Mouse (Mus musculus) spleen, postnatal 10 days (tissue): Measurements from ENCODE around the gene Yars.
A peak's percentile ranks its signal among the peaks of the same experiment; 100 is the strongest.

Experiments used
- DNase-seq, 2 experiments: peaks; one replicate each; pipeline ENCODE4 v3.0.0; 2021 to 2022; ENCODE audit warnings: low spot score in 2 of 2

Gene Yars

GRCm38 (mm10) chr4:129251482-129252125 is 62.0 kb downstream of the Yars start:
- no peak for DNase-seq

- DNase-seq, result no peak
These were observed 62.9 kb downstream of the Yars start for GRCm38 (mm10) chr4:129252492-129252891.

GRCm38 (mm10) chr4:129254571-129254970 is 65.0 kb downstream of the Yars start:
- no peak for DNase-seq

GRCm38 (mm10) chr4:129256450-129257380 is 67.2 kb downstream of the Yars start:
- DNase-seq, result no peak

- no peak for DNase-seq
These were observed 69.5 kb downstream of the Yars start for GRCm38 (mm10) chr4:129259101-129259500.

GRCm38 (mm10) chr4:129260678-129261077 is 71.1 kb downstream of the Yars start:
- DNase-seq, result no peak

GRCm38 (mm10) chr4:129261196-129261595 is 71.6 kb downstream of the Yars start, which contains the start of gene C77080:
TSS of gene C77080 (minus strand) at chr4:129261404.
- no peak for DNase-seq

GRCm38 (mm10) chr4:129263225-129264021 is 73.9 kb downstream of the Yars start:
- peak in 1 of 2 experiments; percentile 58 for DNase-seq

GRCm38 (mm10) chr4:129266191-129266590 is 76.6 kb downstream of the Yars start:
- no peak for DNase-seq

- no peak for DNase-seq
These were observed 77.3 kb downstream of the Yars start for GRCm38 (mm10) chr4:129266821-129267220.

- no peak for DNase-seq
These were observed 79.1 kb downstream of the Yars start for GRCm38 (mm10) chr4:129268698-129269097.
